Mouse (Mus musculus) kidney, postnatal 0 days (tissue): Measurements from ENCODE around the gene Cirbp. TPM values are rescaled to one million over a fixed set of nuclear protein-coding genes. Genes with fewer than 3 reads are reported as not detected.
"Not testable (repeated sequence)": the region's sequence is repeated elsewhere in the genome, so short reads cannot be mapped to it uniquely, and the experiment has no call there.

ENCODE experiments used
- ATAC-seq: fragments of 200-750 bp; cut with Nextera tagmentation; replicated peaks from 2 replicates; pipeline ENCODE4 v1.8.0; 2017; ENCODE audit warnings: low read depth, moderate number of reproducible peaks, moderate TSS enrichment, moderate library complexity; ENCODE audit not compliant: low FRiP score
- DNase-seq: peaks from one replicate; pipeline ENCODE4 v3.0.0-alpha.2; 2016; ENCODE audit warnings: low spot score
- H3K27ac ChIP-seq: fragments of 300-500 bp; sonication (generic); 2 replicates; pipeline ENCODE4 v1.5.1; 2014; ENCODE audit warnings: mild to moderate bottlenecking
- H3K27me3 ChIP-seq: fragments of 300-500 bp; sonication (generic); 2 replicates; pipeline ENCODE4 v1.6.1; 2014; ENCODE audit warnings: low read length, mixed read lengths; ENCODE audit not compliant: insufficient read depth
- H3K36me3 ChIP-seq: fragments of 300-500 bp; sonication (generic); 2 replicates; pipeline ENCODE4 v1.6.1; 2014; ENCODE audit warnings: low read length, mixed read lengths; ENCODE audit not compliant: insufficient read depth
- H3K4me1 ChIP-seq: fragments of 300-500 bp; sonication (generic); replicated peaks from 2 replicates; pipeline ENCODE4 v1.6.1; 2014; ENCODE audit warnings: antibody characterized with exemption, low read length, mixed read lengths; ENCODE audit not compliant: insufficient read depth
- H3K4me2 ChIP-seq: fragments of 300-500 bp; sonication (generic); 2 replicates; pipeline ENCODE4 v1.6.1; 2014; ENCODE audit warnings: mild to moderate bottlenecking, low read length, moderate library complexity, mixed read lengths
- H3K4me3 ChIP-seq: fragments of 300-500 bp; sonication (generic); replicated peaks from 2 replicates; pipeline ENCODE4 v1.5.1; 2014; ENCODE audit warnings: low read depth, low read length
- H3K9ac ChIP-seq: fragments of 300-500 bp; sonication (generic); 2 replicates; pipeline ENCODE4 v1.6.1; 2014; ENCODE audit warnings: low read depth, low read length
- H3K9me3 ChIP-seq: fragments of 300-500 bp; sonication (generic); replicated peaks from 2 replicates; pipeline ENCODE4 v1.6.1; 2016; ENCODE audit warnings: low read length, inconsistent platforms, mixed read lengths
- CTCF ChIP-seq: IDR thresholded peaks from 2 replicates; pipeline ENCODE4 v1.5.1; 2016; ENCODE audit warnings: antibody characterized with exemption, low read depth, mild to moderate bottlenecking, moderate library complexity
- WGBS: fragments of 180-500 bp; shearing (Covaris S2); extraction: QIAGEN DNeasy Blood & Tissue Kit; methylation state at CpG from one replicate; pipeline ENCODE4 v1.1.7; 2014; 5-methylcytosine and 5-hydroxymethylcytosine counted together
- polyA plus RNA-seq: library from polyadenylated mRNA; unstranded; fragments of >200 nt; fragmentation: Nextera tagmentation; extraction: Ambion mirVana; gene quantifications from 2 replicates; pipeline ENCODE4 v1.2.1, GENCODE M21; 2015

Gene Cirbp
- polyA plus RNA-seq, 1 experiment from 2014 or later, result 317 TPM

DNA sequence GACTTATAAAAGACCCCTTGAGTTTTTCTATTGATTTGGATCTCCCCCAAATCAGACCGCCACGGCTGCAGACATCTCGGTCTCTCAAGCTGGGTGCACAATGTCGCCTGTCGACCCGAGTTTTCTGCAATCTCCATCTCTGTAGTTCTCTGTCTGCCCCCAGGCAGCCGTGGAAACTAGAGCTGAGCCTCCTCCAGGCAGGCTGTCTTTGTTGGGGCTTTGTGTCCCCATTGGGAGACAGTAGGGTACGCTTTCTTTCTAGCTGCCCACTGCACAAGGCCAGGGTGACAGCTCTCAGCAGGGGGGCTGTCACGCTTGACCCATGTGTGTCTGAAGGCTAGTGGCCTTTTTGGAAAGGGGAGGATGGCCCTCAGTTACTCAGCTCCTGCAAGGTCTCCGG is 41.9 kb downstream of the Cirbp start:
- ATAC-seq, result no peak
- Histone ChIP-seq H3K36me3 (no peaks in the 10 kb centered on the region), H3K4me2 (no peak overlapping the region), H3K4me3 (no peak overlapping the region), H3K4me1 (peaks cover 4% of the 10 kb centered on the region; the same call in 1 of the 2 replicates), H3K9me3 (no peaks in the 10 kb centered on the region), H3K27me3 (no peaks in the 10 kb centered on the region), H3K9ac (no peak overlapping the region), H3K27ac (no peak overlapping the region)
- no peak for TF ChIP-seq CTCF
- no peak for DNase-seq
- 75% methylated on average over 10 of the region's 10 CpGs for WGBS

DNA sequence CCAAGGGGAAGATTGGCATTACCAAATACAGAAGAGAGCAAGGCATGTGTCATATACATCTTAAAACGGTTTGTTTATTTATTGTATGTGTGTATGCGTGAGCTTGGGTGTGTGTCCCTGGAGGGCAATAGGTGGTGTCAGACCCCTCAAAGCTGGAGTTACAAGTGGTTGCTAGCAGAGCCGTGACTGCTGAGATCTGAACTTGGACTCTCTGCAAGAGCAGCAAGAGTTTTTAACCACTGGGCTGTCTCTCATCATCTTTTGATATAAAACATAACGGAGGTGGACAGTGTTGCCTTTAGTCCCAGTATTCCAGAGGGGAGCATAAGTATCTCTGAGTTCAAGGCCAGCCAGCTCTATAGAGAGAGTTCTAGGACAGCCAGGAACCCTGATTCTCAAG is 42.5 kb downstream of the Cirbp start:
- no peak for TF ChIP-seq CTCF
- no peak overlapping the region for H3K4me2 ChIP-seq
- ATAC-seq (no peak), DNase-seq (no peak)
- H3K27me3 ChIP-seq, result no peaks in the 10 kb centered on the region
- no peaks in the 10 kb centered on the region for H3K9me3 ChIP-seq
- H3K9ac ChIP-seq, result no peak overlapping the region
- no peak overlapping the region for H3K27ac ChIP-seq
- H3K4me3 ChIP-seq, result no peak overlapping the region
- H3K36me3 ChIP-seq, result no peaks in the 10 kb centered on the region
- WGBS, result 76% methylated on average over 4 of the region's 4 CpGs
- peaks cover 4% of the 10 kb centered on the region; the same call in 1 of the 2 replicates for H3K4me1 ChIP-seq

DNA sequence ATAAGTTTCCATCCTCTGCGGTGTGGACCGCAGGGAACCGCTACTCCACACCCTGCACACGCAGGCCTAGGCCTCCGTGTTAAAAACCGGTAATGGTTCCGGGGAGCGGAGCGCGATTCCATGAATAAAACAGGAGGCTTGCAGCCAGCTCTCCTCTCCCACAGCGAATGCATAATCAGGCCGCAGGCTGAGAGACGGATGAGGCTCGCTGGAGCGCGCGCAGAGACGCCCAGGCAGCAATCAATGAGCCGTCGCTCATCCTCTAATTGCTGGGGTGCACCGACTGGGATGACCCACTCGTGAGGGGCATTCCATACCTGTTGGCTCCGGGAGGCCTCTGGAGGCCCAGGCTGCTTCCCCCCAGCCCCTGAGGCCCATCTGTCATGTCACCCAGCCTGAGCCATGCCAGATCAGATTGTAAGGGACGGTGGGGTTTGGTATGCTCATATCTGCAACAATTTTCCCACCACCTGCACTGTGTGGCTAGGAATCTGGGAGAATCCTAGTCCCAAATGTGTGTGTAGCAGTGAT is 43.1 kb downstream of the Cirbp start:
- 13% methylated on average over 24 of the region's 24 CpGs for WGBS
- H3K4me1 ChIP-seq, result peaks cover 4% of the 10 kb centered on the region; the same call in 1 of the 2 replicates
- H3K4me2 ChIP-seq, result peak overlapping the region; percentile 8; the same call in 1 of the 2 replicates
- no peaks in the 10 kb centered on the region for H3K36me3 ChIP-seq
- H3K9ac ChIP-seq, result peak overlapping the region; percentile 18; the same call in 1 of the 2 replicates
- H3K27ac ChIP-seq, result no peak overlapping the region
- H3K27me3 ChIP-seq, result no peaks in the 10 kb centered on the region
- H3K4me3 ChIP-seq, result no peak overlapping the region
- ATAC-seq, result no peak
- no peaks in the 10 kb centered on the region for H3K9me3 ChIP-seq
- peak; percentile 34 for DNase-seq
- no peak for TF ChIP-seq CTCF

DNA sequence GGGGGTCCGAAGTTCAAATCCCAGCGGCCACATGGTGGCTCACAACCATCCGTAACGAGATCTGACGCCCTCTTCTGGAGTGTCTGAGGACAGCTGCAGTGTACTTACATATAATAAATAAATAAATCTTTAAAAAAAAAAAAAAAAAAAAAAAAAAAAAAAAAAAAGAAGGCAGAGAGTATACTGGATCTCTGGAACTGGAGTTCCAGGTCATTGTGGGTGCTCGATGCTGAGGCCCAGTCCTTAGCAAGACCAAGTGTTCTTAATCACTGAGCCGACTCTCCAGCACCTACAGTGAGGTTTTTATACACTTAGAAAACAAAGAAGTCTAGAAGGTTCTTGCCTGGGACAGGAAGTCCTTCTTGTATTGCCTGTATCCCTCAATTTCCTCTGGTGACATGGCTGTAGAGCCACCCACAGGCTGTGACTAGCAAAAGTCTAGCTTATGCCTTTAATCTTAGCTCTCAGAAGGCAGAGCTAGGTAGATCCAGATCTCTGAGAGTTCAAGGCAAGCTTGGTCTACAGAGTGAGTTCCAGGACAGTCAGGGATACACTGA is 45.8 kb downstream of the Cirbp start:
- H3K4me1 ChIP-seq, ATAC-seq, H3K9ac ChIP-seq, H3K27ac ChIP-seq, H3K36me3 ChIP-seq, H3K4me2 ChIP-seq, DNase-seq, H3K9me3 ChIP-seq, H3K4me3 ChIP-seq, H3K27me3 ChIP-seq: not testable (repeated sequence)
- 77% methylated on average over 7 of the region's 7 CpGs for WGBS

DNA sequence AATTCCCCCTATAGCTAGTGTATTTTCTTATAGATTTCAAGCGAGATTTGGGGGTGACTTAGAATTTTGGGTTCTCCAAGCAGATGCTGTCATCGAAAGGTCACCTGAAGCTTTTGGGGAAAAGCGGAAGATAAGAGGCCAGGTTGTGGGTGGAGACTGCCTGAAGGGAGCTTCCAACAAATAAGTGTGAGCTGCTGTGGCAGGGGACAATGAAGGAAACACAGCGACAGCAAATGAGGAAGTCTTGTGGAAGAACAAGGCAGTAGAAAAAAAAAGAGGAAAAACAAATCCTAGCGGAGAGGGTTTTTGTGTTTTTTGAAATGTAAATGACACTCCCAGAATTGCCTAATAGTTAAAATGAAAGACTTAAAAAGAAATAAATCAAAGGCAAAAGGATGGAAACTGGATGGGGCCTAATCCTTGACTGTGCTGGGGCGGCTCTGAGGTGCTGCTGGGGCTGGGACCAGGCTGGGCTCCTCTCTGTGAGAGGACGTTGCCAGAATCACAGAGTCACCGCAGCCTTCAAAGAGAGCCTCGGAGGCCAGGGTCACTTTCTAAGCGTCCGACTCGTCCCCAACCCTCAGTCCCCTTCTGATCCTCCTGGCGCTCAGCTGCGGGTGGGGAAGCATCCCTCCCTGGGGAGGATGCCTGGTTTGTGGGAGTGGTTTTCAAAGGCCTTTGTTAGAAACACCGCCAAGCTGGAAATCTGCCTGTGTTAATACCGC is 49.4 kb downstream of the Cirbp start:
- no peak overlapping the region for H3K9ac ChIP-seq
- no peak overlapping the region for H3K4me2 ChIP-seq
- no peaks in the 10 kb centered on the region for H3K9me3 ChIP-seq
- 37% methylated on average over 16 of the region's 16 CpGs for WGBS
- ATAC-seq (no peak), DNase-seq (no peak)
- TF ChIP-seq CTCF, result no peak
- H3K4me1 ChIP-seq, result no peaks in the 10 kb centered on the region
- no peaks in the 10 kb centered on the region for H3K27me3 ChIP-seq
- no peak overlapping the region for H3K4me3 ChIP-seq
- no peak overlapping the region for H3K27ac ChIP-seq
- no peaks in the 10 kb centered on the region for H3K36me3 ChIP-seq

DNA sequence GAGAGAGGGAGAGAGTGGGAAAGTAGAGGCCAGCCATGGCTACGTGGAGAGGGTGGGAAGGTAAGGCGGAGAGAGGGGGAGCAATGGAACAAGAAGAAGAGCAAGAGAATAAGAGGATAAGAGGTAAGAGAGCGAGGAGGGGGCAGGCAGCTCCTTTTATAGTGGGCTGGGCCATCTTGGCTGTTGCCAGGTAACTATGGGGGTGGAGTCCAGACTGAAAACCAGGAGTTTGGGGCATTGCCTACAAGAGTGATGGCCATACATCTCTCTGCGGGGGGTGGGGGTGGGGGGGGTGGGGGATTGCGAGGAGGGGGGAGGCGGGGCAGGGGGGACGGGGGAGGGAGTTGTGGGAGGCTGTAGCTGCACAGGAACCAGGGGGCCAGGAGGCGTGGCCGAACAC is 54.9 kb downstream of the Cirbp start:
- TF ChIP-seq CTCF, result no peak
- Histone ChIP-seq H3K4me3 (no peak overlapping the region), H3K27me3 (no peaks in the 10 kb centered on the region), H3K9ac (no peak overlapping the region), H3K4me2 (no peak overlapping the region), H3K4me1 (0 out of 2 replicates have a peak, but pooled peaks cover 2% of the 10 kb centered on the region), H3K36me3 (no peaks in the 10 kb centered on the region), H3K9me3 (no peaks in the 10 kb centered on the region), H3K27ac (no peak overlapping the region)
- WGBS, result 31% methylated on average over 8 of the region's 9 CpGs
- ATAC-seq (no peak), DNase-seq (no peak)

Other genes with a start within 250 kb of the Cirbp start
- 1.6 and 1.8 TPM in 2 replicates for gene Kiss1r, start 249.0 kb upstream of the Cirbp start, polyA plus RNA-seq
- 120 and 137 TPM in 2 replicates for gene R3hdm4, start 244.8 kb upstream of the Cirbp start, polyA plus RNA-seq
- 4.1 and 4.5 TPM in 2 replicates for gene Arid3a, start 238.9 kb upstream of the Cirbp start, polyA plus RNA-seq
- 78.9 and 81.9 TPM in 2 replicates for gene Wdr18, start 205.8 kb upstream of the Cirbp start, polyA plus RNA-seq
- 0.17 and 0.20 TPM in 2 replicates for gene Grin3b, start 195.3 kb upstream of the Cirbp start, polyA plus RNA-seq
- 23.7 and 26.6 TPM in 2 replicates for gene Tmem259, start 181.7 kb upstream of the Cirbp start, polyA plus RNA-seq
- 221 and 261 TPM in 2 replicates for gene Cnn2, start 177.4 kb upstream of the Cirbp start, polyA plus RNA-seq
- 2.4 and 2.6 TPM in 2 replicates for gene Abca7, start 169.5 kb upstream of the Cirbp start, polyA plus RNA-seq
- 4.0 and 4.6 TPM in 2 replicates for gene Arhgap45, start 149.3 kb upstream of the Cirbp start, polyA plus RNA-seq
- gene Polr2e, start 126.2 kb upstream of the Cirbp start, polyA plus RNA-seq, result 208 and 210 TPM in 2 replicates
- gene Gpx4, start 118.8 kb upstream of the Cirbp start, polyA plus RNA-seq, result 901 and 946 TPM in 2 replicates
- gene Sbno2, start 60.4 kb upstream of the Cirbp start, polyA plus RNA-seq, result 9.6 and 10.5 TPM in 2 replicates
- 14.2 and 15.1 TPM in 2 replicates for gene Stk11, start 50.2 kb upstream of the Cirbp start, polyA plus RNA-seq
- 936 and 986 TPM in 2 replicates for gene Atp5d, start 27.4 kb upstream of the Cirbp start, polyA plus RNA-seq
- gene Cbarp, start 25.1 kb upstream of the Cirbp start, polyA plus RNA-seq, result 4.7 and 6.4 TPM in 2 replicates
- gene Midn, start 17.7 kb upstream of the Cirbp start, polyA plus RNA-seq, result 13.7 and 18.6 TPM in 2 replicates
- 9.3 and 11.0 TPM in 2 replicates for gene 1600002K03Rik, start 7.0 kb downstream of the Cirbp start, polyA plus RNA-seq
- 10.2 and 10.5 TPM in 2 replicates for gene Efna2, start 13.5 kb downstream of the Cirbp start, polyA plus RNA-seq
- gene Mum1, start 60.4 kb downstream of the Cirbp start, polyA plus RNA-seq, result 44.2 and 52.7 TPM in 2 replicates
- gene Ndufs7, start 83.1 kb downstream of the Cirbp start, polyA plus RNA-seq, result 537 and 556 TPM in 2 replicates
- 25.5 and 26.0 TPM in 2 replicates for gene Gamt, start 95.0 kb downstream of the Cirbp start, polyA plus RNA-seq
- 43.7 and 44.6 TPM in 2 replicates for gene Dazap1, start 95.5 kb downstream of the Cirbp start, polyA plus RNA-seq
- 974 and 1,069 TPM in 2 replicates for gene Rps15, start 126.5 kb downstream of the Cirbp start, polyA plus RNA-seq
- gene Apc2, start 130.0 kb downstream of the Cirbp start, polyA plus RNA-seq, result 0.51 and 0.86 TPM in 2 replicates
- gene 2310011J03Rik, start 154.6 kb downstream of the Cirbp start, polyA plus RNA-seq, result 52.2 and 53.6 TPM in 2 replicates
- 5.4 and 5.9 TPM in 2 replicates for gene Pcsk4, start 163.5 kb downstream of the Cirbp start, polyA plus RNA-seq
- 11.7 and 12.1 TPM in 2 replicates for gene Reep6, start 164.0 kb downstream of the Cirbp start, polyA plus RNA-seq
- 3.0 and 3.2 TPM in 2 replicates for gene Adamtsl5, start 182.4 kb downstream of the Cirbp start, polyA plus RNA-seq
- gene Plk5, start 190.5 kb downstream of the Cirbp start, polyA plus RNA-seq, result 0.51 and 1.0 TPM in 2 replicates
- gene Mex3d, start 221.7 kb downstream of the Cirbp start, polyA plus RNA-seq, result 6.6 and 7.8 TPM in 2 replicates
- gene Mbd3, start 233.6 kb downstream of the Cirbp start, polyA plus RNA-seq, result 163 and 165 TPM in 2 replicates
- 1,117 and 1,253 TPM in 2 replicates for gene Uqcr11, start 240.8 kb downstream of the Cirbp start, polyA plus RNA-seq